In genomic region chr4:139146760-139147159, GRCm38 (mm10) we compare ENCODE assay signal across 11 mouse cellular contexts. TPM values are rescaled to one million over a fixed set of nuclear protein-coding genes. Genes with fewer than 3 reads are reported as not detected.
A peak's percentile ranks its signal among the peaks of the same experiment; 100 is the strongest.
DNase-seq lines count a peak whose midpoint lies in the region; ATAC-seq and TF ChIP-seq lines count a peak whose summit lies in the region.
"Had no signal": no experiment of that assay in that cellular context is flagged by ENCODE, and none has a peak within 500 bp of the region (broad histone marks: within the 10 kb centered on the region; RNA-seq: fewer than 3 reads in every experiment).

No protein-coding gene starts in this region.

- H3K4me3 ChIP-seq in heart, adult 2 months = no peak overlapping the region
- H3K4me3 ChIP-seq in intestine, embryonic 16.5 days (ENCODE audit: low read length) = no peak overlapping the region

- peaks cover 5% of the 10 kb centered on the region for H3K4me1 ChIP-seq in heart, adult 2 months (ENCODE audit: control insufficient read depth, insufficient read depth, low read length)
- peaks cover 7% of the 10 kb centered on the region for H3K4me1 ChIP-seq in intestine, embryonic 16.5 days (ENCODE audit: control insufficient read depth, insufficient read depth, low read length)

- peak overlapping the region; percentile 20 for H3K27ac ChIP-seq in heart, adult 2 months
- no peak overlapping the region for H3K27ac ChIP-seq in intestine, embryonic 16.5 days (ENCODE audit: low read length)

- TF ChIP-seq EP300 in heart, adult 2 months (IDR thresholded peaks at IDR 0.05; ENCODE audit: insufficient read depth, low read depth, low read length) = peak; percentile 74

- 34% methylated on average over 5 of the region's 5 CpGs for WGBS in heart, adult 2 months
- WGBS in intestine, embryonic 16.5 days = 86% methylated on average over 5 of the region's 5 CpGs

- TF ChIP-seq POLR2A in heart, adult 2 months (IDR thresholded peaks at IDR 0.05; ENCODE audit: insufficient read depth, low read depth, low read length) = no peak

- no peak overlapping the region for H3K4me2 ChIP-seq in intestine, embryonic 16.5 days (ENCODE audit: low read depth, low read length)

- H3K36me3 ChIP-seq in heart, adult 2 months (ENCODE audit: control insufficient read depth, insufficient read depth, low read length) = no peaks in the 10 kb centered on the region
- H3K36me3 ChIP-seq in intestine, embryonic 16.5 days (ENCODE audit: control insufficient read depth, insufficient read depth, low read length) = no peaks in the 10 kb centered on the region

- no peaks in the 10 kb centered on the region for H3K27me3 ChIP-seq in heart, adult 2 months (ENCODE audit: control insufficient read depth, insufficient read depth, low read length)
- H3K27me3 ChIP-seq in intestine, embryonic 16.5 days (replicated peaks; ENCODE audit: control insufficient read depth, insufficient read depth, low read length) = no peaks in the 10 kb centered on the region

- TF ChIP-seq CTCF in heart, adult 2 months (IDR thresholded peaks at IDR 0.05) = 0 out of 2 replicates have a peak, but pooled peaks have one; percentile 5

- intact Hi-C loops in heart, adult 2 months (cut with DNase I) = loop anchor here (5.0 kb wide), 1 partner anchor 36 kb away; no protein-coding TSS in a partner anchor

- H3K9me3 ChIP-seq in intestine, embryonic 16.5 days (ENCODE audit: control insufficient read depth, low read length) = peaks cover 6% of the 10 kb centered on the region

- ATAC-seq in intestine, embryonic 16.5 days = no peak

- H3K9ac ChIP-seq in heart, adult 2 months (ENCODE audit: low read depth, low read length) = no peak overlapping the region
- no peak overlapping the region for H3K9ac ChIP-seq in intestine, embryonic 16.5 days (ENCODE audit: low read depth, low read length)

- peak; percentile 65 for DNase-seq in ovary, adult 18-20 months (ENCODE audit: low spot score)
- DNase-seq in ovary, postnatal 14 days (ENCODE audit: low spot score) = no peak
- DNase-seq in adipocyte (ENCODE audit: low spot score) = peak; percentile 53
- DNase-seq in heart, adult 2 months = peak; percentile 54 to 80
- peak; percentile 50 for DNase-seq in lung, postnatal 25 days (ENCODE audit: low spot score)
- DNase-seq in thymus, postnatal 25 days = no peak
- no peak for DNase-seq in c-Kit-positive CD71-positive TER-119-positive erythroid progenitor cells, embryonic 14.5 days (ENCODE audit: low spot score)
- DNase-seq: adrenal gland, adult 8-10 months; cerebellum, adult 9-11 months; kidney, postnatal 25 days had no signal

- no peaks in the 10 kb centered on the region for H3K79me2 ChIP-seq in heart, adult 2 months (replicated peaks; ENCODE audit: control insufficient read depth, insufficient read depth, low read length)

RNA-seq across cellular contexts. Expression of gene Minos1, which starts 15.8 kb away (rescaled TPM):
- 100 to 1,000 TPM; 586 to 660 TPM for total RNA-seq in heart, adult 2 months (2021)
- 203 and 282 TPM in 2 replicates for polyA plus RNA-seq in heart, adult 2 months (2012; rRNA removed)
- 658 and 660 TPM in 2 replicates for polyA plus RNA-seq in intestine, embryonic 16.5 days (2015; fragmentation: Nextera tagmentation; extraction: Ambion mirVana)

RNA-seq across cellular contexts. Expression of gene Capzb, which starts 45.9 kb away (rescaled TPM):
- 100 to 1,000 TPM; 342 to 392 TPM for total RNA-seq in heart, adult 2 months (2021)
- polyA plus RNA-seq in heart, adult 2 months (2012; rRNA removed) = 160 and 191 TPM in 2 replicates
- 440 and 454 TPM in 2 replicates for polyA plus RNA-seq in intestine, embryonic 16.5 days (2015; fragmentation: Nextera tagmentation; extraction: Ambion mirVana)

RNA-seq across cellular contexts. Expression of gene Nbl1, which starts 54.0 kb away (rescaled TPM):
- 10 to 100 TPM; 21.9 to 24.0 TPM for total RNA-seq in heart, adult 2 months (2021)
- polyA plus RNA-seq in heart, adult 2 months (2012; rRNA removed) = 29.1 and 32.9 TPM in 2 replicates
- polyA plus RNA-seq in intestine, embryonic 16.5 days (2015; fragmentation: Nextera tagmentation; extraction: Ambion mirVana) = 38.9 and 43.3 TPM in 2 replicates

Comparison
In these comparisons a context has a peak if more than half of its experiments do, and no peak if none do; other contexts are left out.
1. DNase-seq: peak in ovary, adult 18-20 months (single experiment), adipocyte (single experiment), heart, adult 2 months (2 of 2) and lung, postnatal 25 days (single experiment); none in ovary, postnatal 14 days (single experiment), thymus, postnatal 25 days (single experiment) and c-Kit-positive CD71-positive TER-119-positive erythroid progenitor cells, embryonic 14.5 days (single experiment).